Mouse (Mus musculus): Measurements from ENCODE around the gene Kif18b. TPM values are rescaled to one million over a fixed set of nuclear protein-coding genes. Genes with fewer than 3 reads are reported as not detected.

The Kif18b gene
- polyA plus RNA-seq, 1 experiment from 2014 or later = 0.36 TPM

GRCm38 (mm10) chr11:102925351-102925717 lies 410 bp upstream of the Kif18b start:
- Histone ChIP-seq H3K4me3 (ENCODE audit: low read depth, low read length) (peak overlapping the region; percentile 60), H3K4me1 (ENCODE audit: insufficient read depth, low read depth, low read length) (peaks cover 2% of the 10 kb centered on the region; the same call in 1 of the 2 replicates), H3K4me2 (replicated peaks; ENCODE audit: low read depth, low read length) (peak overlapping the region; percentile 68), H3K9me3 (ENCODE audit: low read length) (no peaks in the 10 kb centered on the region), H3K36me3 (ENCODE audit: insufficient read depth, low read length) (no peaks in the 10 kb centered on the region), H3K27ac (ENCODE audit: low read length) (peak overlapping the region; percentile 70), H3K27me3 (replicated peaks; ENCODE audit: insufficient read depth, low read length) (no peaks in the 10 kb centered on the region), H3K9ac (replicated peaks; ENCODE audit: low read depth) (no peak overlapping the region)
- ATAC-seq = peak; percentile 71
- TF ChIP-seq CTCF (IDR thresholded peaks at IDR 0.05) (peak; percentile 58), EP300 (IDR thresholded peaks at IDR 0.05) (no peak)
- 2% methylated on average over 10 of the region's 10 CpGs for WGBS
- peak; percentile 64 for DNase-seq (ENCODE audit: low spot score)

- 82% methylated on average over 6 of the region's 6 CpGs for WGBS
- ATAC-seq (no peak), DNase-seq (ENCODE audit: low spot score) (no peak)
- Histone ChIP-seq H3K4me1 (ENCODE audit: insufficient read depth, low read depth, low read length) (peaks cover 2% of the 10 kb centered on the region; the same call in 1 of the 2 replicates), H3K27me3 (replicated peaks; ENCODE audit: insufficient read depth, low read length) (no peaks in the 10 kb centered on the region), H3K4me2 (replicated peaks; ENCODE audit: low read depth, low read length) (no peak overlapping the region), H3K9me3 (ENCODE audit: low read length) (no peaks in the 10 kb centered on the region), H3K27ac (ENCODE audit: low read length) (no peak overlapping the region), H3K9ac (replicated peaks; ENCODE audit: low read depth) (no peak overlapping the region), H3K4me3 (ENCODE audit: low read depth, low read length) (no peak overlapping the region), H3K36me3 (ENCODE audit: insufficient read depth, low read length) (no peaks in the 10 kb centered on the region)
- TF ChIP-seq CTCF (IDR thresholded peaks at IDR 0.05) (no peak), EP300 (IDR thresholded peaks at IDR 0.05) (no peak)
These were observed 3.4 kb downstream of the Kif18b start for GRCm38 (mm10) chr11:102921491-102921890.

GRCm38 (mm10) chr11:102918077-102918476 lies 6.8 kb downstream of the Kif18b start:
- H3K4me2 ChIP-seq (replicated peaks; ENCODE audit: low read depth, low read length) = no peak overlapping the region
- WGBS = 87% methylated on average over 4 of the region's 4 CpGs
- ATAC-seq = no peak

GRCm38 (mm10) chr11:102915380-102915779 lies 9.5 kb downstream of the Kif18b start:
- 92% methylated on average over 9 of the region's 9 CpGs for WGBS
- H3K36me3 ChIP-seq (ENCODE audit: insufficient read depth, low read length) = no peaks in the 10 kb centered on the region

More at GRCm38 (mm10) chr11:102918077-102918476, 6.8 kb downstream of the Kif18b start:
- Histone ChIP-seq H3K27me3 (replicated peaks; ENCODE audit: insufficient read depth, low read length) (no peaks in the 10 kb centered on the region), H3K9ac (replicated peaks; ENCODE audit: low read depth) (no peak overlapping the region), H3K27ac (ENCODE audit: low read length) (no peak overlapping the region), H3K36me3 (ENCODE audit: insufficient read depth, low read length) (no peaks in the 10 kb centered on the region), H3K9me3 (ENCODE audit: low read length) (no peaks in the 10 kb centered on the region), H3K4me1 (ENCODE audit: insufficient read depth, low read depth, low read length) (no peaks in the 10 kb centered on the region), H3K4me3 (ENCODE audit: low read depth, low read length) (no peak overlapping the region)
- DNase-seq (ENCODE audit: low spot score) = no peak
- TF ChIP-seq CTCF (IDR thresholded peaks at IDR 0.05) (no peak), EP300 (IDR thresholded peaks at IDR 0.05) (no peak)

GRCm38 (mm10) chr11:102911376-102911775 lies 13.5 kb downstream of the Kif18b start:
- Histone ChIP-seq H3K9ac (replicated peaks; ENCODE audit: low read depth) (no peak overlapping the region), H3K36me3 (ENCODE audit: insufficient read depth, low read length) (no peaks in the 10 kb centered on the region), H3K4me1 (ENCODE audit: insufficient read depth, low read depth, low read length) (no peaks in the 10 kb centered on the region), H3K4me3 (ENCODE audit: low read depth, low read length) (no peak overlapping the region), H3K27ac (ENCODE audit: low read length) (no peak overlapping the region), H3K27me3 (replicated peaks; ENCODE audit: insufficient read depth, low read length) (no peaks in the 10 kb centered on the region), H3K9me3 (ENCODE audit: low read length) (no peaks in the 10 kb centered on the region), H3K4me2 (replicated peaks; ENCODE audit: low read depth, low read length) (no peak overlapping the region)
- DNase-seq (ENCODE audit: low spot score) = no peak
- TF ChIP-seq CTCF (IDR thresholded peaks at IDR 0.05) = no peak
- ATAC-seq = no peak
- 82% methylated on average over 7 of the region's 7 CpGs for WGBS

More at GRCm38 (mm10) chr11:102915380-102915779, 9.5 kb downstream of the Kif18b start:
- DNase-seq (ENCODE audit: low spot score) (no peak), ATAC-seq (no peak)
- H3K9me3 ChIP-seq (ENCODE audit: low read length) = no peaks in the 10 kb centered on the region
- TF ChIP-seq EP300 (IDR thresholded peaks at IDR 0.05) (no peak), CTCF (IDR thresholded peaks at IDR 0.05) (no peak)
- H3K9ac ChIP-seq (replicated peaks; ENCODE audit: low read depth) = no peak overlapping the region
- H3K4me3 ChIP-seq (ENCODE audit: low read depth, low read length) = no peak overlapping the region
- no peak overlapping the region for H3K27ac ChIP-seq (ENCODE audit: low read length)
- no peaks in the 10 kb centered on the region for H3K27me3 ChIP-seq (replicated peaks; ENCODE audit: insufficient read depth, low read length)
- H3K4me1 ChIP-seq (ENCODE audit: insufficient read depth, low read depth, low read length) = no peaks in the 10 kb centered on the region
- no peak overlapping the region for H3K4me2 ChIP-seq (replicated peaks; ENCODE audit: low read depth, low read length)

- DNase-seq (ENCODE audit: low spot score) (no peak), ATAC-seq (no peak)
- Histone ChIP-seq H3K9ac (replicated peaks; ENCODE audit: low read depth) (no peak overlapping the region), H3K36me3 (ENCODE audit: insufficient read depth, low read length) (no peaks in the 10 kb centered on the region), H3K4me2 (replicated peaks; ENCODE audit: low read depth, low read length) (no peak overlapping the region), H3K27me3 (replicated peaks; ENCODE audit: insufficient read depth, low read length) (no peaks in the 10 kb centered on the region), H3K4me1 (ENCODE audit: insufficient read depth, low read depth, low read length) (no peaks in the 10 kb centered on the region), H3K27ac (ENCODE audit: low read length) (no peak overlapping the region), H3K9me3 (ENCODE audit: low read length) (no peaks in the 10 kb centered on the region), H3K4me3 (ENCODE audit: low read depth, low read length) (no peak overlapping the region)
- 66% methylated on average over 7 of the region's 7 CpGs for WGBS
- TF ChIP-seq CTCF (IDR thresholded peaks at IDR 0.05) (no peak), EP300 (IDR thresholded peaks at IDR 0.05) (no peak)
These were observed 21.3 kb downstream of the Kif18b start for GRCm38 (mm10) chr11:102903654-102904053.

GRCm38 (mm10) chr11:102902107-102902506 lies 22.8 kb downstream of the Kif18b start:
- 76% methylated on average over 5 of the region's 5 CpGs for WGBS
- no peak overlapping the region for H3K4me2 ChIP-seq (replicated peaks; ENCODE audit: low read depth, low read length)
- no peak overlapping the region for H3K4me3 ChIP-seq (ENCODE audit: low read depth, low read length)
- ATAC-seq (no peak), DNase-seq (ENCODE audit: low spot score) (no peak)
- H3K27me3 ChIP-seq (replicated peaks; ENCODE audit: insufficient read depth, low read length) = no peaks in the 10 kb centered on the region
- H3K9ac ChIP-seq (replicated peaks; ENCODE audit: low read depth) = no peak overlapping the region
- H3K27ac ChIP-seq (ENCODE audit: low read length) = no peak overlapping the region
- H3K4me1 ChIP-seq (ENCODE audit: insufficient read depth, low read depth, low read length) = no peaks in the 10 kb centered on the region
- H3K9me3 ChIP-seq (ENCODE audit: low read length) = no peaks in the 10 kb centered on the region
- no peaks in the 10 kb centered on the region for H3K36me3 ChIP-seq (ENCODE audit: insufficient read depth, low read length)
- TF ChIP-seq CTCF (IDR thresholded peaks at IDR 0.05) (no peak), EP300 (IDR thresholded peaks at IDR 0.05) (no peak)

Data from lung, postnatal 0 days (tissue).